Mouse (Mus musculus): ENCODE results near the gene Max.

Gene Max

DNA sequence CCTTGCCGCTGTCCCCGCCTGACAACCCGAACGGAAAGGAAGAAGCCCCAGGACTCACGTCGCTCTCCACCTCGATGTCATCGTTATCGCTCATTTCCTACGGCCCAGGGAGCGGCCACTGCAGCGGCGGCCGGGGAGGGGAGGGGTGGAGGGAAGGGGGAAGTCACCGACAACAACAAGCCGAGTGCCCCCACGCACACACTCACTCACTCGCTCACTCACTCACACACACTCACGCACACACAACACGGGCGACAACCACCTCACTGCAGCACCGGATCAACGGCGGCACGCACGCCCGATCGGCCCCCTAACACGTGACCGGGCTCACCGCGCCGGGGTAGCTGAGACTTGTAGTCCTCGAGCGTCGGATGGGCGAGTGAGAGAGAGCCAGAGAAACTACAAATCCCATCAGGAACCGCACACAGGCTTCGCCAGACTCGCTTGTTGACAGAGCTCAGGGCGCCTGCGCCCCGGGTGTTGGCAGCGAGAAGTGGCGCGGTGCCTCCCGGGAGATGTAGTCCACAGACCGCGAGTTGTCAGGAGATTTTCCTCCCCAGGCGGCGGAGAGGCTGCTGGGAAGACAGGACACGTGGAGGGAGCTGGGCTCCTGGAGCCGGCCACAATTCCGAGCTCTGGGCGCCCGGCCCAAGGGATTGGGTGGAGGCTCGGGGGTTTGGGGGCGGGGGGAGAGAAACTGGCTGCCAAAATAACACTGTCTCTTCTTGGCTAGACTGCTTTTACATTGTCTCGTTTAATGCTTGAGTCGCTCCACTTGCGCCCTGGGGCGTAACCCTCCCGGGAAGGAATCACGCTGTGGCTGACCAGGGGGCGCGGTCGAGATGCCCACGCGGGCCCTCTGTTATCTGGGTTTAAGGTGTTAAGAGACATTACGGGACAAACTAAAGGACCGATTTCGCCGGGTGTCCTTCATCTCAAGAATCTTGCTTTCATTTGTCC lies at the start of gene Max:
Gene Max (minus strand): TSS at position 270 of the 960 bp plus-strand sequence.
- DNase-seq (ENCODE audit: low read depth), result peak; percentile 99

DNA sequence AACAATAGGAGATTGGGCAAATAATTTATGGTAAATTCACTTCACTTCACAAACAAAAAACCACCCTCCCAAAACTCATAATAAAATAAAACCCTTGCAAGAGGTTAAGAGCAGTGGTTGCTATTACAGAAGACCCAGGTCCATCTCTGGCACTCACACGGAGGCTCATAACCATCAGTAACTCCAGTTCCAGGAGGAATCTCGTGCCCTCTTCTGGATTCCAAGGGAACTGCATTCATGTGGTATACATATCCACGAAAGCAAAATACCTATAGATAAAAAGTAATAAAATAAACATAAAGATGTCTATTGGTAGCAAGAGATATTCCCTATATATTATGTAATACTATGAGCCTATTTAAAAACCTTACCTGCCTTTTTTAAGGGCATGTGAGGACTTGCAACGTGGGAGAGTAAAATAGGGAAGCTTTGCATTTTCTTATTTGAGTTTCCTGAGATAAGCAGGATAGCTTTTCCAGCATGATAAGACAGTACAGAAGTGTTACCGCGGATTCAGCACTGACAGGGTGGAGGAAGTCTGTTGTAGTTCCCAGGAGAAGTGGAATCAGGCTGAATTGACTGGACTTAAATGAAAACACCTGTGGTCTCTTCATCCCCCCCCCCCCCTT lies 49.2 kb upstream of the Max start:
- no peak for DNase-seq (ENCODE audit: low read depth)

DNA sequence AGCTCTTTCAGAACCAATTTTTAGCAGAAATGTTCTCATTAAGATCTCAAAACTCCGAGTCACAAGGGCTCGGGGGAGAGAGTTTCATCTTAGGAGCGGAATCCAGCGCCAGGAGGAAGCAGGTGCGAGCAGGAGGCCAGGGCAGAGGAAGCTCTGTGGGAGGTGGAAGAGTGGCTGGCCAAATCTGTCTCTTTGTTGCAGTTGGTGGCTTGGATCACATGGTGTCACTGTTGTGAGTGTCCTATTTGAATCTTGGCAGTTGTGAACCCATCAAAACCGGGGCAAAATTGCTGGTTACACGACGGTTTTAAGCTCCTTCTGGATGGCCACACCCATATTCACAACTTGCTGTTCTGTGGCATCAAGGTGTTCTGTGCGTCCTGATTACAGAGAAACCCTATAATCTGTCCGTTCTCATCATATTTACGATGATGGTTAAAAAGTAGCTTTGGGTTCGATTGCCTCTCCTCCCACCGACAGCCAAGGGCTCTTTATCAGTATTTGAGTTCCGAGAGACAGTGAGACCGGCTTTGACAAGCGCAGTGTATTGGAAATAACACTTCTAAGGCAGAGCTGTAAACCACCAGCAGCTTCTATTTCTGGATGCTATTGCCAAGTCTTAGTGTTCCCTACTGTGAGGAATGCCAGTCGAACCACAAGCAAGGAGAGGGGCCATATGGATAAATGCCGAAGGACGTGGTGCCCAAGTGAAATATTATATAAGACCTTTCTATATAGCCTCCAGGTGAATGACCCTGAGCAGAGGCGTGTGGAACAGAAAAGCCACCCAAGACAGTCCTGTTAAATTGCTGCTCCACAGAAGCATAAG lies 47.4 kb upstream of the Max start:
- peak; percentile 51 for DNase-seq (ENCODE audit: low read depth)

DNA sequence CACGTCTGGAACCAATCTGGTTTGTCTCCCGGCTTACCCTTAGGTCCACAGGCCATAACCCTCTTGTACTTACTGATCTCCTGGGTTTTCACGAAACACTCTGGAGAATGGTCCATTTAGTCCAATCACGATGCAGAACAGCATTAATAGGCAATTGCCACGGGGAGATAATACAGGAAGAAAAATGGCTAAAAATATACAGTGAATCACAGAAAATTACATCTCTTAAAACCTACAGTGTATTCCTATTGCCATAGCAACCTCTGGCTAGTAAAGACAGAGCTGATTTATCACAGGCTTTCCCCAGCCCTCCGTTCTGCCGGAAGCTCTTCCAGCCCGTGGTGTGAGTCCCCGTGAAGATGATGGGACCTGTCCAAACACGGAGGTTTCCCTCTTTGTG lies 42.9 kb upstream of the Max start:
- DNase-seq (ENCODE audit: low read depth), result no peak

DNA sequence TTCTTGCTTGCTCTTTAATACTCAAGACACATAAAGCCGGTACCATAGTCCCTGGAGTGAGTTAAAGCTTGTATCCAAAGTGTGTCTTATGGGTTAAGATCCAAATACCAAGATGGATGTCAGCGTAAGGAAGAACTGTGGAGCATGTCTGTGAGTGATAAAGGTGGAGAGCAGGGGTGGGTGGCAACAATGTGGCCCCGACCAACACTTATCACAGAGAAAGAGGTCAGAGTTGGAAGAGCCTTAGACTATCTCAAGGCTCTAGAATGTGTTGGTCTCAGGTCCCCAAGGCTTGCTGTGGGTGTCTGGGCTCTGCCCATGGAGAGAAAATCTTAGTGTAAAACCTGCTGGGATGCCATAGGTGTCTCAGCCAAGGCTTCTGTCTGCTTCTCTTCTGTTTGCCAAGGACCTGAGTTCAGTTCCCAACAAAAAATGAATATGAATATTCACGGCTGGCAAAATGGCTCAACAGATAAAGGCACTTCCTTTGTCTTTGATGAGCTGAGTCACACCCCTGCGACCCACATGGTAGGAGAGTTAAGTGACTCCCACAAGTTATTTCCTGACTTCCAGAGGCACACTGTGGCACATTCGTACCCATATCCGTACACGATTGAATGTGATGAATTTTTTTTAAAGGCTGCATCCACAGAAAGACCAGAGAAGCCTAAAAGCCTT lies 40.7 kb upstream of the Max start:
- no peak for DNase-seq (ENCODE audit: low read depth)

DNA sequence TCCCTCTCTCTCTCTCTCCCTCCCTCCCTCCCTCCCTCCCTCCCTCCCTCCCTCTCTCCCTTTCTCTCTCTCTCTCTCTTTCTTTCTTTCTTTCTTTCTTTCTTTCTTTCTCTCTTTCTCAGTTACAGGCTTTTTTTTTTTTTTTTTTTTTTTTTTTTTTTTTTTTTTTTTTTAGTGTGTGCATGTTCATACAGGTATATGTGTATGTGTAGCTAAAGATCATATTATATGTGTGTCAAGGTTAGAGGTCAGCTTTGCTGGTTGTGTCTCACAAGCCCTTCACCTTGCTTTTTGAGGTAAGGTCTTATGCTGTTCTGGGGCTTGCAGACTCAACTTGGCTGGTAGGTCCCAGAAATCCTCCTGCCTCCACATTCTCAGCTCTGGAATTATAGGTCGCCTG lies 39.3 kb upstream of the Max start:
- no peak for DNase-seq (ENCODE audit: low read depth)

DNA sequence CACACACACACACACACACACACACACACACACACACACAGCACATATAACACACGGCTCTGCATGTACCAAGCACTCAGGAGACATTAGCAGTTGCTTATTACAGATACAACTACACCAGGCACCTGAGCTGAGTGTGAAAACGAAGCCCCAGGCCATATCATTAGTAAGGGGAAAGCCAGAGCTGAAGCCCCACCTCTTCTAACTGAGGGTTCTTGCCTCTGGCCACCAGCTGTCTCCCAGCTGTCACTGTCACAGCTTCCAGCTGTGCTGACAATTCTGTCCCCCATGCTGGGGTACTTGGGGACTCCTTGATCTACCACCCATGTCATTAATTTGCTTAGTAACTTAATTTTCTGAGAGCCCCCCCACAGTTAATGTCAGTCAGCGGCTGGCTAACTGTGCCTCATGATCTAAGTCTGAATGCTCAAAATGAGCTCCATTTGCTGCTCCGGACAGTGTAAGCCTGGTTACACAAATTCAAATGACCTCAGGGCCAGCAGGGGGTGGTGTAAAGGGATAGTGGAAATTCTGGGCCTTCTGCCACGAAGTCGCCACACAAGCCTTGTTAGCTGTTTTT lies 38.8 kb upstream of the Max start:
- no peak for DNase-seq (ENCODE audit: low read depth)

DNA sequence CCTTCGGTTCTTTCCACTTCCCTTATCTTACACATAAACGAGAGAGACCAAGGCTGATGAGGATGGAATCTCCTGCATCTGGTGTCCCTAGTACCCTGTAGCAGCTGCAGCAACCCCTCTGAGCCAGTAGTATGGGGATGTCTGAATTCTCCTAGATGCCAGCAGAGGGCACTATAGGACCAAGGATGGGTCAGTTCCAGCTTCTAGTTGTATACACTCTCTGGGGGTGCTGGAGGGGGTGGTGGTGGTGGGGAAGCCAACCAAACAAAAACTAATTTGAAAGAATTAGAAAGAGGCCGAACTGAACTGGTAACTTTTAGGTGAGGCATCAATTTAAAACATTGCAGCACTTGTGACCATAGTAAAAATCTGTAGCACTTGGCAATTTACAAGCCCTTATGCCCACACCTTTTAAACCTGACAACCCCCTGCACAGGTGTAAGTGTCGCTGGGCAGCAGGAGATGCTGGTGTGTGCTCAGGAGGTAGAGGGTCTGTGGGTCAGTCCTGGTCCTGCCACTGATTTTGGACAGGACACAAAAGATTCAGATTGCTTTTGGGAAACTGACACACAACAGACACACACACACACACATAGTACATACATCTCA lies 38.2 kb upstream of the Max start:
- peak; percentile 84 for DNase-seq (ENCODE audit: low read depth)

DNA sequence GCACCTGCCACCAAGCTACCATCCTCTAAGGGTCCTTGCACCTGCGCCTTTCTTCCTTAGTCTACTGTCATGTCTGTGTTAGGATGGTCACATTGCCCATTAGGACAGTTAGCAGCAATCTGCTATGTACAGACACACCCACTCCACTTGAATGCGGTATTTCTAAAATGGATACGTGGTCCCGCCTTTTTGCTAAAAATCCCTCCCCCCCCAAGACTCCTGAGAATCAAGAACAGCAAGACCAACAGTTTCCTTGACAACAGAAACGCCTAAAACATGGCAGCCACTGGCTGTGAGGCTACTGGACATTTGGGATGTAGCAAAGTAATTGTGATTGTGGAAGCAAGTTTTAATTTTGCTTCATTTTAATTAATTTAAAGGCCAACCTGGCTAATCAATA lies 32.8 kb upstream of the Max start:
- DNase-seq (ENCODE audit: low read depth), result no peak

DNA sequence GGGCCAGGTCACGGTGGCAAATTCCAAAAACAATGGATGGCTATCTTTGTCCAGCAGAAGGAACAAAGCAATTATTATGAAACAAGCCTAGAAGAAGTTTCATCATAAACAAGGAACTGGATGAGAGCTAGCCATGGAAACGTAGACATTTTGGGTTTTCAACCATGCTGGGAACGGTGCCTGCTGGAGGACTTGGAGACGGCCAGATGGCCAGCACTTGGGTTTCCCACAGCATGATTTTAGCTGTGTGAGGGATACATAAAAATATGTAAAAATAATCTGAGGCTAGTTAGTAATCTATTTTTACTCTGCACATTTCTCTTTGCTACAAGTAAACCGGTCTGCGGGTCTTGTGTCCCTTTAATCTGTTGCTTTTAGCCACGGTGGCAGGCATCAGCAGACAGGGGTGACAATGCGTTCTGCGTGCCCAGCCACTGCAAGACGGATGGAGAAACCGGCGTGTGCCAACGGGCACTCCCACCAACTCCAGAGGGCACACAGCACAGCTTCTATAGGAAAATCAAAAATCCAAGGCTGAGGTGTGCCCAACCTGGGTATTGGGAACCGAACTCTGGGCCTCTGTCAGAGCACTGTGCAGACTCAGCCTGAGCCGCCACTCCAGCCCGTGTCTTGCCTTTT lies 31.0 kb upstream of the Max start:
- DNase-seq (ENCODE audit: low read depth), result no peak

DNA sequence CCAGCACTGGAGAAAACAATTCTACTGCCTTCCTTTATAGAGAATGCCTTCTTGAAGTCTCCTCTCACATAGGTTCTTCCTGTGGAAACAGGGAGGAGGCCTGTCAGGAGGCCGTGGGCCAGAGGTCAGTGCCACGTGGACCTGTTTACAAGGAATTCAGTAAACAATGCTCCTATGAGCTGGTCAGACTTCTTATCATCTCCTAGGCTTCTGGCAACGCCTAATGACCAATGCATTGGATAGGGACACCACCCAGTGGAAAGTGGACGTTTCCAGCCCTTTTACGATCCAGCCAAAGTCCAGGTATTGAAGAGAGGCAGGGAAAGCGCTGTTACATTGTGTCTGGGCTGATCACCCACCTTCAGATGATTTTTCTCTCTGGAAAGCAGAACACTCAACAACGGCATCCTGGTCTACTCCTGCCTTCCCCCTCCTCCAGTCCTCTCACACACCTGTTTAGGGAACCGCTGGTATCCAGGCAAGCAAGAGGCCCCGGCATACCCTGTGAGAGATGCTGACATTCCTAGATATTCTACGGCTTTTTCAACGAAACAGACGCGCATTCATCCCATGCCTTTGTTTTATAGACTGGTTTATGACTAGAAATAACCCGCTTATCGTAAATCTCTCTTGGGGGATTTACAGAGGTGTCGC lies 20.9 kb upstream of the Max start:
- DNase-seq (ENCODE audit: low read depth), result no peak

DNA sequence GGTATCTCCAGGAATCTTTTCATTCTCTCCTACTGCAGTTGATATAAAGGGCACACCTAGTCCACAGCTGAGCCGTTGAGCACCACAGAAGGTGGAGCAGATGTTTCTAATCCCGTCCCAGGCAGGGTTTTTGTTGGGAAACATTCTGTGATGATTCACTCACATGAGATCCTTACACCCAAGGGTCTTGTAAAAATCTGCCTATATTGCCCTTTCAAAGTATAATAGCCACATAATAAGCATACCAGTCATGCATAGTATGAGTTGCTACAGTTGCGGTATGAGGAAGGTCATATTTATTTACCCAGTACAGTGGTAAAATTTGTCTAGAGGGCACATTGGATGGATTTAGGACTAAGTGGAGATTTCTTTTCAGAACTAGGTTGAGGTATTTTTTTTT lies 17.5 kb upstream of the Max start:
- no peak for DNase-seq (ENCODE audit: low read depth)

DNA sequence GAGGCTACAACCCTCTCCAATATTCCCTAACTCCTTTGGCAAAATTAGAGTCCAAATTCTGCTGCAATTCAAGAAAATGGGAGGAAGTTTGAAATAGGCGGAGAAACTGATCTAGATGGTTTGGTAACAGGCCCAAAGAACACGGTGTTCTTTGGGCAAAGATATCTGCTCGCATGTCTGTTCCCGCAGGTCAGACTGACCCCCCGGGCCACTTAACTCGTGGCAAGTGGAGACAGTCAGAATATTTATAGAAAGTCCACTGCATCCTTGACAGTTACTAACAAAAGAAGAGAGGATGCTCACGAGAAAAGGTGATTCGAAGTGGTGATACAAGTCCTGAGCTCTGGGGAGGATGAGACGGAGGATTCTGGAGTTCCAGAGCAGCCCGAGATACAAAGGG lies 10.7 kb upstream of the Max start:
- no peak for DNase-seq (ENCODE audit: low read depth)

DNA sequence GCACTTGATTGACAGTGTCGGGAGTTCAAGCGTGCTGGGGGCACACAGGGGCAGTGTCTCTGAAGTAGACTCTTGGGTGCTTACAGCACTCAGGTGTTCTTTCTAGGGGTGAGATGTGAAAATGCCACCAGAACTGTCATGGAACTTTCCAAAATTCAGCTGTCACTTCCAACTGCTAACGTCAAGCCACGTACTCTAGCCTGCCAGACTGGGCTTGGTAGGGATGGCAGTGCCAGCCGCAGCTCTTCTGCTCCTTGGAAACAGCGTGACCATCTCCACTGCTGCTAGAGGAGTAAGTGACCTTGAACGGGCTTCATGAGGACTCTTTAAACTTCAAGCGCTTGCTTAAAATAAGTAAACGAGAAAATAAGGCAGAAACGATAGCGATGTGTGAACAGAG lies 10.2 kb upstream of the Max start:
- no peak for DNase-seq (ENCODE audit: low read depth)

DNA sequence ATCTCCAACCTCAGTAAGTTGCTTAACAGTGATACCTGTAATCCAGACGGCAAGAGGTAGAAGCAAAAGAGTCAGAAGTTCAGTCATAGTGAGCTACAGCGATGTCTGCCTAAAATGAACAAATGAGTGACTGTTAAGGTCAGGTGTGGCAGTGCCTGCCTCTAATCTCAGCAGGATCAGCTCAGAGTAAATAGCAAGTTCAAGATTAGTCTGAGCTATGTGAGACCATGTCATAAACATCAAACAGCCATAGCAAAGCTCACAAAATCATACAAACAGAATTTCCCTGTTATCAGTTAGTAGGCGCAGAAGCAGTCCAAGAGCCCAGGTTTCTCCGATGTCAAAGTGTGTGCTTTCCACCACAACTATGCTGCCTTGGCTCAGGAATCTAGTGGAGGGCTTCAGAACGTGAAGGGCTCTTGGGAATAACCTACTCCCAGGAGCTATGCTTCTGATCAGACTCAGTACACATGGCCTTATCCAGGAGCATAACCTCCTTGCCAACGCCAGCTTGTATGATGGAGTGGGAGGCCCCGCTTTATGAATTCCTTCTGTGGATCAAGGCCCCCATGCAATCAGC lies 9.7 kb upstream of the Max start:
- DNase-seq (ENCODE audit: low read depth), result no peak

DNA sequence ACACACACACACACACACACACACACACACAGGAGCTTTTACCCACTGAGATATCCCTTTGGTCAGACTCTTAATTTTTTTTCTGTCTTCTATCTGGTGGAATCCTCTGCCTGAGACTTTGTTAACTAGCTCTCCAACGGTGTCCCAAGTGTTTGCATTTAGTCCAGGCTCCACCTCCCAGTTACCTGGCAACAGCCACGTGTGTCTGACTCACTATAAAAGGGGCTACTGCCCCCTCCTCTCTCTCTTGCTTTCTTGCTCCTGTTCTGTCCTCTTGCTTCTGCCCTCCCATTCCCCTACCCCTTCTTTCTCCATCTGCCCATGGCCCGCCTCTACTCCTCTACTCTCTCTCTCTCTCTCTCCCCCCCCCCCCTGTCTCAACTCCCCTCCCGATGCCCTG lies 3.9 kb upstream of the Max start:
- DNase-seq (ENCODE audit: low read depth), result no peak

DNA sequence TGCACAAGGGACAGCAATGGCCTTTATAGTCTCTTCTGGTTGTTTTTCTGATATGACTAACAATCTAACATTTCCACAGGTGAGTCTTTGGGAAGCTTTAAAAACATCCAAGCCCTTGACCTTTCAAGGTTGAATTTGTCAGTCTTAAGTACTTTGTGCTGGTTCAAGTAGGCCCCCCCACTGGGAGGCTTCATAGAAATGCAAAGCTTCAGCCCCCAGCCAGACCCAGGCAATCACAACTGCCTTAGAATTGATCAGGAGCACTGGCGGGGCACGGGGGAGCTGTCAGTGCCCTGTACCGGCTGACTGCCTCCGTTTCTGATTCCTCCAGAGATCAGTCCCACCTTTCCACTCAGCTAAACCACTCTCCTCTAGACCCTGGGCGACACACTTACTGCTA lies 3.1 kb upstream of the Max start:
- DNase-seq (ENCODE audit: low read depth), result no peak

DNA sequence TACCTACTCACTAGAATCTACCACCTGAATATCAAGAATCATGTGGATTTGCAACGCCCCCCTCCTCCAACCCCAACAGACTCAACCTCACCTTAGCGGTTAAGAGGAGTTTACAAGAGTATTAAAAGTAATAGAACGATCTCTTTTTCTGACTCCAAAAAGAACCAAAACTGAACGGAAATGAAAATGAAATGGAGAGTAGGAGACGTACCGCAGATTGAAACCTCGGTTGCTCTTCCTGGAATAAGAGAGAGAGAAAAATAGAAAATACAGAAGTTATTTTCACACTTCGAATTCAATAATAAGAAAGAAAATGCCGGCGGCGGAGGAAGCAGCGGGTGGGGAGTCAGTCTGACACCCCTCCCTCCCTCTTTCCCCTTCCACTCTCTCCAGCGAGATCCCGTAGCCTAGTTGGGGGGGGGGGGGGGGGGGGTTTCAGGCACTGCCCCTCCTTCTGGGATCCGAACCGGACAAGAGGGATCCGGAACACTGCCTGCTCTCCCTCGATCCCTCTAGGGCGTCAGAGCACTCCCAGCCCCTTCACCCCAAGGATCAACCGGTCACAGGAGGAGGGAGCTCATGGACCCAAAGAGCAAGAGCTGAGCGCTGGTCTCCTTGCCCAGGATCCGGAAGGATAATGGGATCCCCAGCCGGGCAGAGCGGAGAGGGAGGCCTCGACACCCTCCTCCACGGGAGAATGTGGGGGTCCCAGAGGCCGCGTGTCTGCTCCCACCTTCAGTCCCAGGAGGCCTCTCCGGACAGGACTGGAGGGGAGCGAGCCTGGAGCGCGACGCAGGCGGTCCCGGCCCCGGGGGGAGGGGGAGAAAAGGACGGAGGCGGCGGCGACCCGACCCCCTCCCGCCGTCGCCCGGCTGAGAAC lies 709 bp downstream of the Max start:
- DNase-seq (ENCODE audit: low read depth), result peak; percentile 66

DNA sequence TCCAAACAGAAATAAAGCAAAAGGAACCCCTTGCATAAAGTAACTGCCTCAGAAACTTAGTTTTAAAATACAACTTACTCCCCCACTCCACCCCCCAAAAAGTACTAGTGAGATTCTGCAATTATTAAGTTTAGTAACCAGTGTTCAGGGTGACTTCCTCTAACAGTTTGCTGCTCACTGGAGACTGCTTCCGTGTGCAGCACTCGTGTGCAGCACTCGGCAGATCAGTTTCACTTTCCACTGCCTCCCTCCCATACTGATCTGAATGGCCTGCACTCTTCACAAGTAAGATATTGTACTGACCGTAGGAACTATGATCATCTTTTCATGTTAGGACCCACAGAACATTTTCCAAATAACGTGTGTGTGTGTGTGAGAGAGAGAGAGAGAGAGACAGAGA lies 4.3 kb downstream of the Max start:
- DNase-seq (ENCODE audit: low read depth), result peak; percentile 86

Measured in induced T-regulatory cell, adult 2 months (primary cell).